Mouse (Mus musculus): ENCODE measurements around the gene Slc10a3. TPM values are rescaled to one million over a fixed set of nuclear protein-coding genes. Genes with fewer than 3 reads are reported as not detected.
"Not testable (repeated sequence)": the region's sequence is repeated elsewhere in the genome, so short reads cannot be mapped to it uniquely, and the experiment has no call there.

Slc10a3 gene
- 16.1 and 16.3 TPM in 2 replicates for polyA plus RNA-seq (2015; fragmentation: Nextera tagmentation; extraction: Ambion mirVana)

DNA sequence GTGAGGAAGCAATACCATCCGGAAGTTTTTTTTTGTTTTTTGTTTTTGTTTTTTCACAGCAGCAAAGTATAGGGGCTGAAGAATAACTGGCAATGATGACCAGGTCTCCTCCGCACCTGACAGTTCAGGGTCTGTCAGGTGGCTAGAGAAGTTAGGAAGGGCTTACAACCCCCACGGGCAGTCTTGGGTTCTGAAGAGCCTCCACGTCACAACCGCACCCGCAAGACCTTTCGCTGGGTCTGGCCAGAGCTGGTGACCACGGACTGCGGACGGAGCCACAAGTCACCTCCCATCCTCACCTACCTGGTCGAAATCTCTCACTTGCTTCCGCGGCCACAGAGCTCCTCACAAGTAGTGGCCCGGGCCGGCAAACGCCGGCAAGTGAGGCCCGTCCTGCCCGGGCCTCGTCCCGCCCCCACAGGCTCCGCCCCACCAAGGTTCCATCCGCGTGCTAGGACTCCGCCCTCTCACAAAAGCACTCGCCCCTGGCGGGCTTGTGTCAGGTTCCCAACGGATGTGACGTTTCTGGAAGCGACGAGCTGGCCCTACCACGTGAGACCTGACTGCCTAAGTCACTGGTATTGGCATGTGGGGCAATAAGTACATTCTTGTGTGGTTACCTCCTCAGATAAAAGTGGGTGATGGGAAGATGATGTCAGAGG, at the start of gene Slc10a3, which contains the start of gene Ubl4a:
Gene Slc10a3, minus strand, starts transcription at position 462 of the 662 bp plus-strand sequence.
Gene Ubl4a, minus strand, starts transcription at position 331 of the 662 bp plus-strand sequence.
- H3K4me2 ChIP-seq, result peak within 1 kb of the TSS; percentile 74
- peak within 1 kb of the TSS; percentile 59 for H3K4me3 ChIP-seq
- WGBS, result 14% methylated on average over 32 of the region's 32 CpGs
- no peaks in the 10 kb centered on the region for H3K27me3 ChIP-seq (replicated peaks)
- H3K9ac ChIP-seq, result peak within 1 kb of the TSS; percentile 80
- no peak within 1 kb of the TSS for H3K27ac ChIP-seq (replicated peaks)
- H3K9me3 ChIP-seq, result no peaks in the 10 kb centered on the region
- ATAC-seq (ENCODE audit: extremely low read depth, insufficient number of reproducible peaks, low FRiP score, low TSS enrichment), result peak; percentile 88
- H3K36me3 ChIP-seq, result peaks cover 9% of the 10 kb centered on the region; the same call in 1 of the 2 replicates
- peaks cover 9% of the 10 kb centered on the region; the same call in 1 of the 2 replicates for H3K4me1 ChIP-seq

- H3K9me3 ChIP-seq, result no peaks in the 10 kb centered on the region
- H3K27me3 ChIP-seq (replicated peaks), result no peaks in the 10 kb centered on the region
- no peak overlapping the region for H3K4me3 ChIP-seq
- no peaks in the 10 kb centered on the region for H3K36me3 ChIP-seq
- no peak overlapping the region for H3K9ac ChIP-seq
- H3K4me1 ChIP-seq, result no peaks in the 10 kb centered on the region
- no peak for ATAC-seq (ENCODE audit: extremely low read depth, insufficient number of reproducible peaks, low FRiP score, low TSS enrichment)
- no peak overlapping the region for H3K4me2 ChIP-seq
- no peak overlapping the region for H3K27ac ChIP-seq (replicated peaks)
These were observed 40.2 kb upstream of the Slc10a3 start for GRCm38 (mm10) chrX:74413377-74413776.

DNA sequence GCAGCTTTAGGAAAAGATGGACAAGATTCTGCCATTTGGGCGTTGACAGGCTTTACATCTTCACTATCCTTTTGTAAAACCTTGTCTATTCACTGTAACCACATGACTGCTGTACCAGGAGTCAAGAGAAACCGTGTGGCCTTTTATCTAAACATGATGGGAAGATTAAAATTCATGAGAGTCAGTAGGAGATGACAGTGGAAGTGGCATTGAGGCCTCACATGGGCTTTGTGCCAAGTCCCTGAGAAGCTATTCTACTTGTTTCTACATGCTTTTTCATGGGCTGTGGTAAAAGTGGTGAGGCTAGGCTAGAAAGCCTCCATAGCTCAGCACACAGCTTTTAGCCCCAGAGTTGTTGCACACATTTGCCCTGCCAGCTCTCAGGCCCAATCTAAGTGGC, 35.2 kb upstream of the Slc10a3 start:
- no peaks in the 10 kb centered on the region for H3K36me3 ChIP-seq
- no peak overlapping the region for H3K9ac ChIP-seq
- no peaks in the 10 kb centered on the region for H3K27me3 ChIP-seq (replicated peaks)
- no peaks in the 10 kb centered on the region for H3K9me3 ChIP-seq
- H3K4me3 ChIP-seq, result no peak overlapping the region
- no peak overlapping the region for H3K4me2 ChIP-seq
- no peak for ATAC-seq (ENCODE audit: extremely low read depth, insufficient number of reproducible peaks, low FRiP score, low TSS enrichment)
- no peaks in the 10 kb centered on the region for H3K4me1 ChIP-seq
- 42% methylated on average over 2 of the region's 2 CpGs for WGBS
- no peak overlapping the region for H3K27ac ChIP-seq (replicated peaks)

DNA sequence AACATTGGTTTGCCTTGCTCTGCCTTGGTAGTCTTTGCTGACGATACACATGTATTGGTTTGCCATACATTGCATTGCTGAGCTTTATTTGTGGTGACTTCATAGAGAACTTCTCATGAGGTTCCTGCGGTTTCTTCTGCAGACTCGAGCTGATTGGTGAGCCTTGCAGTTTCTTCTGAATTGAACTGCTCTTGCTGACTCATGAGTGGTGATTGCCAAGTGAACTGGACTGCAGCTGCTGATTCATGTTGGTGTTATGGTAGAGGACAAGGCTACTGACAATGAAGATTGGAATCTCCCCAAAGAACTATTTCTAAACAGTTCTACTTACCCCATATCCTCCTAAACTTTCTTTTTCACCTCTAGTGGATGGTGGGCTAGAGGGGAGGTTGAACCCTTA, 27.0 kb upstream of the Slc10a3 start:
- Histone ChIP-seq H3K9ac (no peak overlapping the region), H3K4me3 (no peak overlapping the region), H3K9me3 (no peaks in the 10 kb centered on the region), H3K27ac (replicated peaks) (no peak overlapping the region), H3K4me1 (no peaks in the 10 kb centered on the region), H3K36me3 (no peaks in the 10 kb centered on the region), H3K27me3 (replicated peaks) (no peaks in the 10 kb centered on the region), H3K4me2 (no peak overlapping the region)
- no peak for ATAC-seq (ENCODE audit: extremely low read depth, insufficient number of reproducible peaks, low FRiP score, low TSS enrichment)
- 80% methylated on average over 3 of the region's 3 CpGs for WGBS

GRCm38 (mm10) chrX:74392535-74393443, 19.6 kb upstream of the Slc10a3 start, which contains the start of the genes Fam3a and Ikbkg:
TSS of gene Fam3a (minus strand) at chrX:74393272.
TSS of gene Ikbkg (plus strand) at chrX:74393290.
- H3K4me2 ChIP-seq, result peak within 1 kb of the TSS; percentile 75
- peak within 1 kb of the TSS; percentile 87 for H3K27ac ChIP-seq (replicated peaks)
- no peaks in the 10 kb centered on the region for H3K36me3 ChIP-seq
- peak; percentile 100 for ATAC-seq (ENCODE audit: extremely low read depth, insufficient number of reproducible peaks, low FRiP score, low TSS enrichment)
- 0 out of 2 replicates have a peak, but pooled peaks cover 9% of the 10 kb centered on the region for H3K4me1 ChIP-seq
- 12% methylated on average over 30 of the region's 30 CpGs for WGBS
- H3K9ac ChIP-seq, result peak within 1 kb of the TSS; percentile 88
- H3K9me3 ChIP-seq, result no peaks in the 10 kb centered on the region
- peak within 1 kb of the TSS; percentile 64 for H3K4me3 ChIP-seq
- H3K27me3 ChIP-seq (replicated peaks), result no peaks in the 10 kb centered on the region

- ATAC-seq (ENCODE audit: extremely low read depth, insufficient number of reproducible peaks, low FRiP score, low TSS enrichment), result no peak
These were observed 15.0 kb upstream of the Slc10a3 start for GRCm38 (mm10) chrX:74388153-74388552.

GRCm38 (mm10) chrX:74384451-74384850, 11.3 kb upstream of the Slc10a3 start:
- ATAC-seq (ENCODE audit: extremely low read depth, insufficient number of reproducible peaks, low FRiP score, low TSS enrichment), result no peak
- H3K4me1 ChIP-seq, result no peaks in the 10 kb centered on the region
- no peak overlapping the region for H3K4me3 ChIP-seq
- WGBS, result 71% methylated on average over 2 of the region's 2 CpGs
- no peak overlapping the region for H3K4me2 ChIP-seq
- no peaks in the 10 kb centered on the region for H3K27me3 ChIP-seq (replicated peaks)
- H3K27ac ChIP-seq (replicated peaks), result no peak overlapping the region
- H3K36me3 ChIP-seq, result peaks cover 24% of the 10 kb centered on the region; the same call in 1 of the 2 replicates
- no peak overlapping the region for H3K9ac ChIP-seq
- no peaks in the 10 kb centered on the region for H3K9me3 ChIP-seq

More at GRCm38 (mm10) chrX:74388153-74388552, 15.0 kb upstream of the Slc10a3 start:
- no peak overlapping the region for H3K4me3 ChIP-seq
- H3K36me3 ChIP-seq, result peaks cover 24% of the 10 kb centered on the region; the same call in 1 of the 2 replicates
- 0 out of 2 replicates have a peak, but pooled peaks cover 5% of the 10 kb centered on the region for H3K4me1 ChIP-seq
- H3K4me2 ChIP-seq, result no peak overlapping the region
- H3K27me3 ChIP-seq (replicated peaks), result no peaks in the 10 kb centered on the region
- no peak overlapping the region for H3K27ac ChIP-seq (replicated peaks)
- H3K9me3 ChIP-seq, result no peaks in the 10 kb centered on the region
- H3K9ac ChIP-seq, result no peak overlapping the region

DNA sequence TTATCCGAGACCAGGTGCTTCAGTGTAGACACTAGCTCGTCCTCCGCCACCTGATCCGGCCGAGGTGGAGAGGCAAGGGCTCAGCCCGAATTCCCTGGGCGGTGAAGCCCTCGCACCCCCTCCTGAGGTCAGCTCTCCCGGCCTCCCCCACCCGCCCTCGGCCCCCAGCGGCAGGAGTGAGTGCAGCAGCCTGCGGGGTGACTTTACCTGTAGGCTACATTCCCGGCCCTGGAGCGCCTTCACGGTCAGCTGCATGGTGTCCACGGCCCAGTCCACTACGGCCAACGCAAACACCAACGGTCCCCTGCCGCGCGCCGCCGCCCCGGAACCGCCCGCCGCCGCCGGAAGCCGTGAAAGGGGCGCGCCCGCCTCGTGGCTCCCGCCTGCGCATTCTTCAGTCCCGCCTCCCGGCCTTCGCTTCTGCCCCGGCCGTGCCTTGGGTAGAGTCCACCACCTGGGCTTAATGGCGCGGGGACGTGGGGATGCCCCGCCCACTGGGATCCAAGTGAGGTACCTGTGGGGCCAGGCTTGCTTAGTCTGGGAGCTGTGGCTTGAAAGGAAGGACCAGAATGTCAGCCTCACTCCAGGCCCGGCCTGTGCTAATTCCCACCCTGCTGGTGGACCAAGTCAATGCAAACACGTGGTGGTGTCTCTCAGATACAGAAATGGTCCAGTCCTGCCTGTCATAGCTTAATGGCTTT, 4.8 kb downstream of the Slc10a3 start:
- Histone ChIP-seq H3K27me3 (replicated peaks) (no peaks in the 10 kb centered on the region), H3K4me1 (peaks cover 18% of the 10 kb centered on the region), H3K4me2 (peak overlapping the region; percentile 75), H3K9me3 (no peaks in the 10 kb centered on the region), H3K9ac (peak overlapping the region; percentile 90), H3K36me3 (peaks cover 23% of the 10 kb centered on the region), H3K27ac (replicated peaks) (peak overlapping the region; percentile 79), H3K4me3 (peak overlapping the region; percentile 71)
- peak; percentile 48 for ATAC-seq (ENCODE audit: extremely low read depth, insufficient number of reproducible peaks, low FRiP score, low TSS enrichment)
- WGBS, result 10% methylated on average over 42 of the region's 49 CpGs

- Histone ChIP-seq H3K27ac (replicated peaks) (peak overlapping the region; percentile 79; the same call in 1 of the 2 replicates), H3K27me3 (replicated peaks) (no peaks in the 10 kb centered on the region), H3K4me2 (peak overlapping the region; percentile 75), H3K36me3 (peaks cover 23% of the 10 kb centered on the region), H3K4me3 (peak overlapping the region; percentile 71), H3K9ac (peak overlapping the region; percentile 90), H3K9me3 (no peaks in the 10 kb centered on the region), H3K4me1 (peaks cover 16% of the 10 kb centered on the region)
- ATAC-seq (ENCODE audit: extremely low read depth, insufficient number of reproducible peaks, low FRiP score, low TSS enrichment), result no peak
- 54% methylated on average over 10 of the region's 10 CpGs for WGBS
These were observed 5.6 kb downstream of the Slc10a3 start for GRCm38 (mm10) chrX:74367512-74367911.

GRCm38 (mm10) chrX:74359171-74359570, 14.0 kb downstream of the Slc10a3 start:
- H3K4me2 ChIP-seq, result no peak overlapping the region
- H3K4me1 ChIP-seq, result no peaks in the 10 kb centered on the region
- H3K27me3 ChIP-seq (replicated peaks), result no peaks in the 10 kb centered on the region; the same call in 1 of the 2 replicates
- 41% methylated on average over 11 of the region's 11 CpGs for WGBS
- ATAC-seq (ENCODE audit: extremely low read depth, insufficient number of reproducible peaks, low FRiP score, low TSS enrichment), result no peak
- H3K27ac ChIP-seq (replicated peaks), result no peak overlapping the region
- no peaks in the 10 kb centered on the region for H3K36me3 ChIP-seq
- no peak overlapping the region for H3K4me3 ChIP-seq
- H3K9ac ChIP-seq, result no peak overlapping the region
- no peaks in the 10 kb centered on the region for H3K9me3 ChIP-seq

DNA sequence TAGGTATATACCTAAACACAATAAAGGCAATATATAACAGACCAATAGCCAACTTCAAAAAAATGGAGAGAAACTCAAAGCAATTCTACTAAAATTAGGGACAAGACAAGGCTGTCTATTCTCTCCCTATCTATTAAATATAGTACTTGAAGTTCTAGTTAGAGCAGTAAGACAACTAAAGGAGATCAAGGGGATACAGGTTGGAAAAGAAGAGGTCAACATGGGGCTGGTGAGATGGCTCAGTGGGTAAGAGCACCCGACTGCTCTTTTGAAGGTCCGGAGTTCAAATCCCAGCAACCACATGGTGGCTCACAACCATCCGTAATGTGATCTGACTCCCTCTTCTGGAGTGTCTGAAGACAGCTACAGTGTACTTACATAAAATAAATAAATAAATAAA, 16.1 kb downstream of the Slc10a3 start:
- H3K27me3 ChIP-seq (replicated peaks); H3K4me3 ChIP-seq; H3K27ac ChIP-seq (replicated peaks); H3K4me2 ChIP-seq; H3K9ac ChIP-seq; H3K36me3 ChIP-seq; H3K4me1 ChIP-seq; H3K9me3 ChIP-seq; ATAC-seq (ENCODE audit: extremely low read depth, insufficient number of reproducible peaks, low FRiP score, low TSS enrichment): not testable (repeated sequence)
- 83% methylated on average over 3 of the region's 3 CpGs for WGBS
